Mouse (Mus musculus): ENCODE measurements around the gene Pkn1. TPM values are rescaled to one million over a fixed set of nuclear protein-coding genes. Genes with fewer than 3 reads are reported as not detected.

The Pkn1 gene
- polyA plus RNA-seq, 1 experiment from 2014 or later, result 20.3 TPM

DNA sequence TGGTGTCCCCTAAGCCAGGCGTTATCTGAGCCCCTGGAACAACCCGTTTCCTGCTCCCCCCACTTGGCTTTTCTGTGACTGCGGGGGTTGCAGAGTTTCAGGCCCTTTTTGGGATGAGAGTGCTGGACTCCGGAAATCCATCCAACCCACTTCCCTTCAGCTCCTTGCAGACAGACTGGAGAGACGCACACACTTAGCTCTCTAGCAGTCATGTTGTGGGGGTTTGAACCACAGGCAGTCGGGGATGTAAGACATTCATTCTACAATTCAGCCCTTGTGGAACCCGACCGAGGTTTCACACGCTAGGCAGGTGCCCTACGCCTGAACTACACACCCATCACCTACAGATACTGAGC, 45.3 kb downstream of the Pkn1 start:
- WGBS, result 54% methylated on average over 10 of the region's 10 CpGs
- DNase-seq (ENCODE audit: low spot score, missing footprints), result no peak

DNA sequence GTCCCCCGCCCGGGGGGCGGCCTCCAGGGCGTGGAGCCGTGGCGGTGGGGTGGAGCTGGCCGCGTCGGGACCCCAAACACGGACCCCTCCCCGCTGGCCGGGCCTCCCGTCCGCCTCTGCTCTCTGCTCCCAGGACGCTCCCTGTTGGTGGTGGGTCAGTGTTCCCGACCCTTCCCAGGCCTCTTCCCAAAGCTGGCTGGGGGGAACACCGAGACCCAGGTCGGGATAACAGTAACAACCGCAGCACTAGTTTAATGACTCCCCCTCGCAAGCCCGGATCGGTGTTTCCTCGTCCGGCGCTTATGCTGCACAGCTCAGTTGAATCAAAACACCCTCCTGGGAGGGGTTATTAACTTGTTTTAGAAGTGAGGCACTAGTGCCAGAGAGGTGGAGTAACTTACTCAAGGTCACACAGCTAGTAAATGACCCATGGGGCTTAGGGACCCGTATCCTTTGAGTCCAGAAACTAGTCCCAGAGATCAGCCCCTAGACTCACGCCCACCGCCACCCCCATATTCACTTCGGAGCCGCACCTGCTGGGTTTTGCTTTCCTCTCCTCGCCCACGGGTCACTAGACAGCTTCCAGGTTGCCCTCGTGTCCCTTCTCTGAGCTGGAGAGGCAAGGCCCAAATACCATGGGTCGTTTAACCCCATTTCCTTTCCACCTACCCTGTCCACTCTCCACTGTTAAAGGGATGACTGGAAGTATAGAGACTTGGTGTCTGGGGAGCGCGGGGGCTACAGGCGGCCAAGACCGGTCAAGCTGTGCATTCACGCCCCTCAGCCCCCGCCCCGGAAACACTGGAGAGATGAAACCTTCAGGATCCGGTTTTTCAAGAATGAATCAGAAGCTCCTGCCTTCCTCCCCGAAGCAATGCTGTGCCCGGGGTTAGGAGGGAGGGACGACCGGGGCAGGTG, 46.0 kb downstream of the Pkn1 start:
- Histone ChIP-seq H3K9ac (ENCODE audit: low read length) (peak overlapping the region; percentile 88), H3K27me3 (ENCODE audit: control insufficient read depth, insufficient read depth, low read length) (no peaks in the 10 kb centered on the region), H3K27ac (ENCODE audit: low read depth, low read length) (peak overlapping the region; percentile 9; the same call in 1 of the 2 replicates), H3K36me3 (ENCODE audit: control insufficient read depth, insufficient read depth, low read length) (no peaks in the 10 kb centered on the region), H3K4me3 (ENCODE audit: low read depth, low read length) (peak overlapping the region; percentile 72), H3K9me3 (ENCODE audit: control insufficient read depth, low read length) (no peaks in the 10 kb centered on the region), H3K4me2 (peak overlapping the region; percentile 92), H3K4me1 (ENCODE audit: control insufficient read depth, insufficient read depth, low read length) (peaks cover 14% of the 10 kb centered on the region)
- ATAC-seq (ENCODE audit: low FRiP score), result peak; percentile 0; the same call in 1 of the 2 replicates
- no peak for DNase-seq (ENCODE audit: low spot score, missing footprints)
- 4% methylated on average over 46 of the region's 46 CpGs for WGBS

More for the DNA sequence above, 45.3 kb downstream of the Pkn1 start:
- H3K4me1 ChIP-seq (ENCODE audit: control insufficient read depth, insufficient read depth, low read length), result peaks cover 14% of the 10 kb centered on the region
- peak overlapping the region; percentile 92 for H3K4me2 ChIP-seq
- peak overlapping the region; percentile 88 for H3K9ac ChIP-seq (ENCODE audit: low read length)
- no peaks in the 10 kb centered on the region for H3K36me3 ChIP-seq (ENCODE audit: control insufficient read depth, insufficient read depth, low read length)
- no peaks in the 10 kb centered on the region for H3K27me3 ChIP-seq (ENCODE audit: control insufficient read depth, insufficient read depth, low read length)
- no peak for ATAC-seq (ENCODE audit: low FRiP score)
- peak overlapping the region; percentile 72 for H3K4me3 ChIP-seq (ENCODE audit: low read depth, low read length)
- no peaks in the 10 kb centered on the region for H3K9me3 ChIP-seq (ENCODE audit: control insufficient read depth, low read length)
- no peak overlapping the region for H3K27ac ChIP-seq (ENCODE audit: low read depth, low read length)

DNA sequence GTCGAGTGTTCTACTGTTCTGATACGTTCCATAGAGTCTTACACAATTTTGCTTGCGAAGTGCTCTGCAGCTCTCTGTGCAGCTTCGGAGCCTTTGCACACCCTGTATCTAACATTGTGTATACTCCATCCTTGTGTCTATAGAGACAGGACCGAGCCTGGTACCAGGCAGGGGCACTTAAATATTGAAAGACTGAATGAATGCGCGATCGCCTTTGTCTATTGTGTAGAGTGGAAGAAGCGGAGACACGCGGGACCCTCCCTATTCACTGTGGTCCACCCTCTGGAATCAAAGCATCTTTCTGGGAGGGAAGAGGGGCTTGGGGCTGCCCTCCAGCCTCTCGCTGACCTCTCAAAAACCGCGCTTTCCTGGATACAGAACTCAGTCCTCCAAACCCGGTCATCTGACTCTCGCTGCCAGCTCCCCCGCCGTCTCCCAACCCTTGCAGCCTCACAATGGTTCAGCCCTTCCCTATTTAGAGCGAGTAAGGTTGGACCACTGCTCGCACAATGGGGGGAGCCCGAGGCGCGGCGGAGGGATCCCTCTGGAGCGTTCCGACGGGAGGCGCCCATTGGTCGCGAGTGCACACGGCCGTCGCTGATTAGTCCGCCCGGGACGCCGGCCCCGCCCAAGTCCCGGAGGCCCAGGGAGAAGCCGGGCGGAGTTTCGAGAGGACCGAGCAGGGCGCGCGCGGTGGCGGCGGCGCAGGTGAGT, 46.8 kb downstream of the Pkn1 start, which contains the start of gene Gipc1:
TSS of gene Gipc1 (plus strand) at position 648 of the 714 bp plus-strand sequence.
- H3K4me1 ChIP-seq (ENCODE audit: control insufficient read depth, insufficient read depth, low read length), result peaks cover 14% of the 10 kb centered on the region
- ATAC-seq (ENCODE audit: low FRiP score), result peak; percentile 97
- DNase-seq (ENCODE audit: low spot score, missing footprints), result peak; percentile 99
- no peaks in the 10 kb centered on the region for H3K36me3 ChIP-seq (ENCODE audit: control insufficient read depth, insufficient read depth, low read length)
- peak within 1 kb of the TSS; percentile 88 for H3K9ac ChIP-seq (ENCODE audit: low read length)
- H3K9me3 ChIP-seq (ENCODE audit: control insufficient read depth, low read length), result no peaks in the 10 kb centered on the region
- peak within 1 kb of the TSS; percentile 92 for H3K4me2 ChIP-seq
- 4% methylated on average over 49 of the region's 50 CpGs for WGBS
- no peaks in the 10 kb centered on the region for H3K27me3 ChIP-seq (ENCODE audit: control insufficient read depth, insufficient read depth, low read length)
- peak within 1 kb of the TSS; percentile 72 for H3K4me3 ChIP-seq (ENCODE audit: low read depth, low read length)
- peak within 1 kb of the TSS; percentile 80 for H3K27ac ChIP-seq (ENCODE audit: low read depth, low read length)

DNA sequence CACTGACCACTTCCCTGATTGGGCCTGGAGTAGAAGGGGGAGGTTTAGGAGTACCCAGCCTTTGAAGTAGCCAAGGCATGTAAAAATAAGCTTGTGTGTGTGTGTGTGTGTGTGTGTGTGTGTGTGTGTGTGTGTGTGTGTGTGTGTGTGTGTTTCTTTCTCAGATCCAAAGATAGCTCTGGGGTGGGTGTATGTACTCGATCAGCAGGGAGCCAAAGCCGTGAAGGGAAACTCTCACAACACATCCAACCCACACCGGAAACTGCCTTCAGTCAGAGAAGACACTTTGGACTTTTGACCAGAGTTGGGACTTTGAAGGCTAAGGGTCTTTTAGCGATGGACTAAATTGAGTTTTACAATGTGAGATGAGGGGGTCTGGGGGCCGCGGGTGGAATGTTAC, 49.3 kb downstream of the Pkn1 start:
- Histone ChIP-seq H3K4me3 (ENCODE audit: low read depth, low read length) (no peak overlapping the region), H3K27ac (ENCODE audit: low read depth, low read length) (no peak overlapping the region), H3K4me2 (no peak overlapping the region), H3K9me3 (ENCODE audit: control insufficient read depth, low read length) (no peaks in the 10 kb centered on the region), H3K27me3 (ENCODE audit: control insufficient read depth, insufficient read depth, low read length) (no peaks in the 10 kb centered on the region), H3K4me1 (ENCODE audit: control insufficient read depth, insufficient read depth, low read length) (peaks cover 14% of the 10 kb centered on the region), H3K9ac (ENCODE audit: low read length) (no peak overlapping the region), H3K36me3 (ENCODE audit: control insufficient read depth, insufficient read depth, low read length) (no peaks in the 10 kb centered on the region)
- 93% methylated on average over 6 of the region's 6 CpGs for WGBS
- DNase-seq (ENCODE audit: low spot score, missing footprints), result no peak
- no peak for ATAC-seq (ENCODE audit: low FRiP score)

DNA sequence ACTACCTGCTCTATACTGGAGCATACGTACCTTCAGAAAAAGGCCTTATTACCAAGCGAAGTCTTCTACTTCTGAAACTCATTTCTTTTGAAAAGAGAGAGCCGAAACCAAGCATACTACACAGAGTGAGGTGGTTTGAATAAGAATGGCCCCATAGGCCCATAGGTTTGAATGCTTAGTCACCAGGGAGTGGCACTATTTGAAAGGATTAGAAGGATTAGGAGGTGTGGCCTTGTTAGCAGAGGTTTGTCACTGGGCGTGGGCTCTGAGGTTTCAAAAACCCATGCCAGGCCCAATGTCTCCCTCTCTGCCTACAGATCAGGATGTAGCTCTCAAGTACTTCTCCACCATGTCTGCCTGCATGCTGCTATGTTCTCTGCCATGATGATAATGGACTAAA, 50.9 kb downstream of the Pkn1 start:
- Histone ChIP-seq H3K4me1 (ENCODE audit: control insufficient read depth, insufficient read depth, low read length) (peaks cover 4% of the 10 kb centered on the region; the same call in 1 of the 2 replicates), H3K9me3 (ENCODE audit: control insufficient read depth, low read length) (no peaks in the 10 kb centered on the region), H3K9ac (ENCODE audit: low read length) (no peak overlapping the region), H3K36me3 (ENCODE audit: control insufficient read depth, insufficient read depth, low read length) (no peaks in the 10 kb centered on the region), H3K27ac (ENCODE audit: low read depth, low read length) (no peak overlapping the region), H3K4me2 (no peak overlapping the region), H3K4me3 (ENCODE audit: low read depth, low read length) (no peak overlapping the region), H3K27me3 (ENCODE audit: control insufficient read depth, insufficient read depth, low read length) (no peaks in the 10 kb centered on the region)
- 89% methylated on average over 4 of the region's 4 CpGs for WGBS
- DNase-seq (ENCODE audit: low spot score, missing footprints), result no peak
- no peak for ATAC-seq (ENCODE audit: low FRiP score)

DNA sequence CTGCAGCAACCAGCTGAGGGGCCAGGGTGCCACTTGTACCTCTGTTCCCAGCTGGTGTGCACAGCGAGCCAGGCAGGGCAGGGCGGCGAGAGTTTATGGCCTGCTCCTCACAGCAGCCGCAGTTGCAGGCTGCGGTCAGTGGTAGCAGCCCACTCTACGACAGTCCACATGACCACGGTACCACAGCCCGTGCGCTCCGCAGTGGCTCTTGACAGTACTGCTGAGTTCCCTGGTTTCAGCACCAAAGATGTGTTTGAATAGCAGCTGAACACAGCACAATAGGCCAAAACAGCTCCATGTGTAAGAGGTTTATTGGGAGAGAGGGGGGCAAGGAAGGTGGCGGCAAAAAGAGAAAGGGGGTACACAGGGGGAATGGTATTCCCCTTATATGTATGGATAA, 51.5 kb downstream of the Pkn1 start:
- H3K27ac ChIP-seq (ENCODE audit: low read depth, low read length), result no peak overlapping the region
- H3K27me3 ChIP-seq (ENCODE audit: control insufficient read depth, insufficient read depth, low read length), result no peaks in the 10 kb centered on the region
- DNase-seq (ENCODE audit: low spot score, missing footprints), result no peak
- no peaks in the 10 kb centered on the region for H3K9me3 ChIP-seq (ENCODE audit: control insufficient read depth, low read length)
- no peak overlapping the region for H3K4me2 ChIP-seq
- H3K9ac ChIP-seq (ENCODE audit: low read length), result no peak overlapping the region
- no peak for ATAC-seq (ENCODE audit: low FRiP score)
- no peak overlapping the region for H3K4me3 ChIP-seq (ENCODE audit: low read depth, low read length)
- 92% methylated on average over 11 of the region's 11 CpGs for WGBS
- H3K36me3 ChIP-seq (ENCODE audit: control insufficient read depth, insufficient read depth, low read length), result no peaks in the 10 kb centered on the region
- H3K4me1 ChIP-seq (ENCODE audit: control insufficient read depth, insufficient read depth, low read length), result peaks cover 4% of the 10 kb centered on the region; the same call in 1 of the 2 replicates

DNA sequence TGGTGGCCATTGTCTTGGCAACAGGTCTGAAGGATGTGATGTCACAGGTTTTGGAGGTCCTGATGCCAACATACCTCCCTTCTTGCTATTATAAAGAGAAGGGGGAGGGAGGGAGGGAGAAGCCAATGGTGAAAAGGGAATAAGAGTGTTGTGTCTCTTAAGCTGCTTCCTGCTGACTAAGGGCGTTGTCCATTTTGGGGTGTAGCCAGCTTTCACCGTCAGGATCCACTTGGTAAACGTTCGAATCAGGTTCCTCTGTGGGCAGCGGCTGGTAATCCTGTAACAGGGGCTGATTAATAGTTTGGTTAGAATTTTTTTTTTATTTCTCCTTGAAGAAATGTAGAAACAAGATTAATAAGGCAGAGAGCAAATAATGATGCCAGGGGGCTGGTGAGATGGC, 59.3 kb downstream of the Pkn1 start:
- H3K27me3 ChIP-seq (ENCODE audit: control insufficient read depth, insufficient read depth, low read length), result no peaks in the 10 kb centered on the region
- no peak overlapping the region for H3K4me2 ChIP-seq
- DNase-seq (ENCODE audit: low spot score, missing footprints), result no peak
- no peak overlapping the region for H3K4me3 ChIP-seq (ENCODE audit: low read depth, low read length)
- peaks cover 4% of the 10 kb centered on the region; the same call in 1 of the 2 replicates for H3K9me3 ChIP-seq (ENCODE audit: control insufficient read depth, low read length)
- WGBS, result 72% methylated on average over 5 of the region's 5 CpGs
- no peaks in the 10 kb centered on the region for H3K36me3 ChIP-seq (ENCODE audit: control insufficient read depth, insufficient read depth, low read length)
- no peak overlapping the region for H3K9ac ChIP-seq (ENCODE audit: low read length)
- ATAC-seq (ENCODE audit: low FRiP score), result no peak
- H3K4me1 ChIP-seq (ENCODE audit: control insufficient read depth, insufficient read depth, low read length), result no peaks in the 10 kb centered on the region
- H3K27ac ChIP-seq (ENCODE audit: low read depth, low read length), result no peak overlapping the region

DNA sequence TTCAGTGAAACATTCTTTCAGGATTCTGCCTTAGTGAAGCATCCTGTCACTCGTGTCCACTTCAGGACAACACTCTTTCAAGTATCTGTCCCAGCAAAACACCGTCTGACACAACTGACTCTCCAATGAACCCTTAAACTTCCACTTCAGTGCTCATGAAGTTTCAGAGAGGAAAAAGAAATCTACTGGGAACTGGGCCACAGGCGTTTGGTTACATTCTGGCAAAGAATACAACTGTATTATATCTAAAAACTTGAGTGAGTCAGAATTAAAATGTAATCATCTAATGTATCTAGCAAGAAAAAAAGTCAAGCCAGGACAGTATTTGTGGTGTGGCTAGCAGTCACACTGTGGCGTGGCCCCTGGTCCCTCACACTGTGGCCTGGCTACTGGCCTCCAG, 60.1 kb downstream of the Pkn1 start:
- Histone ChIP-seq H3K9me3 (ENCODE audit: control insufficient read depth, low read length) (peaks cover 4% of the 10 kb centered on the region; the same call in 1 of the 2 replicates), H3K4me2 (no peak overlapping the region), H3K9ac (ENCODE audit: low read length) (no peak overlapping the region), H3K4me3 (ENCODE audit: low read depth, low read length) (no peak overlapping the region), H3K4me1 (ENCODE audit: control insufficient read depth, insufficient read depth, low read length) (no peaks in the 10 kb centered on the region), H3K36me3 (ENCODE audit: control insufficient read depth, insufficient read depth, low read length) (no peaks in the 10 kb centered on the region), H3K27ac (ENCODE audit: low read depth, low read length) (no peak overlapping the region), H3K27me3 (ENCODE audit: control insufficient read depth, insufficient read depth, low read length) (no peaks in the 10 kb centered on the region)
- WGBS, result 77% methylated on average over 4 of the region's 4 CpGs
- ATAC-seq (ENCODE audit: low FRiP score) (no peak), DNase-seq (ENCODE audit: low spot score, missing footprints) (no peak)
